Mouse (Mus musculus): ENCODE results near the gene Ptpra. TPM values are rescaled to one million over a fixed set of nuclear protein-coding genes. Genes with fewer than 3 reads are reported as not detected.
A peak's percentile ranks its signal among the peaks of the same experiment; 100 is the strongest.

Ptpra gene
- polyA plus RNA-seq, 1 experiment from 2014 or later: 28.2 TPM

DNA sequence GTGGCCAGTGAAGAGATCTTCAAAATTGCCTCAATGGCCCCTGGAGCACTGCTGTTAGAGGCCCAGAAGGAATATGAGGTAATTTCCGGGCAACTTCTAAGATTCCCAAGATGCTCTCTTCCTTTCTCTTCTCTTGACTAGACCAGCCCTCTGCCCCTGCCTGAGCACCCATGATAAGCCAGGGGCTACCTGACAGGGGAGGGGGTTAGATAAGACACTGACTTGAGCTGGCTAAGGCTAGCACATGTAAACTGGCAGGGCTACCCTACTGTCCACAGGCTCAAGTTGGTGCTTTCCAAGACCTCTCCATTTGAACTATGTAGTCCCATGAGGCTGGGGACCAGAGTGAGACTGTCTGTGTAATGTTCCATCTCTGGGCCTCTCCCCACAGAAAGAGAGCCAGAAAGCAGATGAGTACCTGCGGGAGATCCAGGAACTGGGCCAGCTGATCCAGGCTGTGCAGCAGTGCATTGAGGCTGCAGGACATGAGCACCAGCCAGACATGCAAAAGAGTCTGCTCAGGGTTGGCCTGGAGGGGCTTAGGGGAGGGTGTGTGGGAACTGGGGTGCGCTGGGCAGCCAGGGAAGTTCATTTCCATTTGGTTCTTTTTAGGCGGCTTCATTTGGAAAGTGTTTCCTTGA, 10.1 kb upstream of the Ptpra start:
- H3K9me3 ChIP-seq (ENCODE audit: control insufficient read depth): no peaks in the 10 kb centered on the region
- TF ChIP-seq CTCF (IDR thresholded peaks at IDR 0.05; ENCODE audit: low read depth): no peak
- 96% methylated on average over 4 of the region's 4 CpGs for WGBS
- ATAC-seq: no peak
- peaks cover 66% of the 10 kb centered on the region for H3K36me3 ChIP-seq (ENCODE audit: control insufficient read depth, insufficient read depth)
- no peaks in the 10 kb centered on the region for H3K4me1 ChIP-seq (replicated peaks; ENCODE audit: control insufficient read depth, insufficient read depth, low read length)
- H3K27ac ChIP-seq (ENCODE audit: low read depth, low read length): no peak overlapping the region
- no peak overlapping the region for H3K4me3 ChIP-seq (ENCODE audit: low read depth, low read length)
- no peaks in the 10 kb centered on the region for H3K27me3 ChIP-seq (replicated peaks; ENCODE audit: control insufficient read depth, insufficient read depth, low read length)
- no peak overlapping the region for H3K9ac ChIP-seq (ENCODE audit: low read depth, low read length)
- H3K4me2 ChIP-seq (replicated peaks; ENCODE audit: low read depth): no peak overlapping the region

DNA sequence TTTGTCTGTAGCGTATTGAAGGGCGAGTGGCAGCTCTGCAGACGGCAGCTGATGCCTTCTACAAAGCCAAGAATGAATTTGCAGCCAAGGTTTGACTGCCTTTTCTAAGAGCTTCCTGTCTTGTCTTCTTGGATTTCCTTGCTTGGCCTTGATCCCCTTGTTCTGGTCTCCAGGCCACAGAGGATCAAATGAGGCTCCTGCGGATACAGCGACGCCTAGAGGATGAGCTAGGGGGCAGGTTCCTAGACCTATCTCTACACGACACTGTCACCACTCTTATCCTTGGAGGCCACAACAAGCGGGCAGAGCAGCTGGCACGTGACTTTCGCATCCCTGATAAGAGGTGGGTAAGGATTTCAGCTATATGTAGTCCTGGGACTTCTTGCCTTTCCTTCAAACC, 7.9 kb upstream of the Ptpra start:
- WGBS: 85% methylated on average over 10 of the region's 10 CpGs
- no peak for ATAC-seq
- H3K9me3 ChIP-seq (ENCODE audit: control insufficient read depth): no peaks in the 10 kb centered on the region
- H3K9ac ChIP-seq (ENCODE audit: low read depth, low read length): no peak overlapping the region
- H3K4me2 ChIP-seq (replicated peaks; ENCODE audit: low read depth): no peak overlapping the region
- H3K27me3 ChIP-seq (replicated peaks; ENCODE audit: control insufficient read depth, insufficient read depth, low read length): no peaks in the 10 kb centered on the region
- no peak overlapping the region for H3K4me3 ChIP-seq (ENCODE audit: low read depth, low read length)
- peaks cover 66% of the 10 kb centered on the region for H3K36me3 ChIP-seq (ENCODE audit: control insufficient read depth, insufficient read depth)
- no peak overlapping the region for H3K27ac ChIP-seq (ENCODE audit: low read depth, low read length)
- TF ChIP-seq CTCF (IDR thresholded peaks at IDR 0.05; ENCODE audit: low read depth): no peak
- no peaks in the 10 kb centered on the region for H3K4me1 ChIP-seq (replicated peaks; ENCODE audit: control insufficient read depth, insufficient read depth, low read length)

DNA sequence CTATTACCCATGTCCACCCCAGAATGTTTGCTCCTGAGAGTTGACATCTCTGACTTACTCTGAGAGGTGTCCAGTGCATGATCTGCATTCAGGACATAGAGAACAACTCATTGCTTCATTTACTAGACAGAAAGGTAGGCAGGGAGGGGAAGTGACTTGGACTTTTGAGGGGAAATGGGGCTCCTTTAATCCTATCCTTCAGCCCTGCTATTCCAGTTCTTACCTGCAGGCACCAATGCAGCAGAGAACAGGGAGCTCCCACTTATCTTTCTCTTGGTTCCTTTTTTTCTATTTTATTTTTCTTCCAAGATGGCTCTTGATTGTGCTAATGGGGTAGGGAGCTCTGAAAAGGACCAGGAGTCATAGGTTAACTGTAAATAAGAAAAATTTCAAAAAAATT, 1.6 kb upstream of the Ptpra start:
- Histone ChIP-seq H3K4me2 (replicated peaks; ENCODE audit: low read depth) (no peak overlapping the region), H3K4me3 (ENCODE audit: low read depth, low read length) (no peak overlapping the region), H3K9ac (ENCODE audit: low read depth, low read length) (no peak overlapping the region), H3K4me1 (replicated peaks; ENCODE audit: control insufficient read depth, insufficient read depth, low read length) (peaks cover 2% of the 10 kb centered on the region), H3K9me3 (ENCODE audit: control insufficient read depth) (no peaks in the 10 kb centered on the region), H3K27me3 (replicated peaks; ENCODE audit: control insufficient read depth, insufficient read depth, low read length) (no peaks in the 10 kb centered on the region), H3K27ac (ENCODE audit: low read depth, low read length) (no peak overlapping the region), H3K36me3 (ENCODE audit: control insufficient read depth, insufficient read depth) (peaks cover 5% of the 10 kb centered on the region; the same call in 1 of the 2 replicates)
- ATAC-seq: no peak
- 0 out of 2 replicates have a peak, but pooled peaks have one; percentile 20 for TF ChIP-seq CTCF (IDR thresholded peaks at IDR 0.05; ENCODE audit: low read depth)

DNA sequence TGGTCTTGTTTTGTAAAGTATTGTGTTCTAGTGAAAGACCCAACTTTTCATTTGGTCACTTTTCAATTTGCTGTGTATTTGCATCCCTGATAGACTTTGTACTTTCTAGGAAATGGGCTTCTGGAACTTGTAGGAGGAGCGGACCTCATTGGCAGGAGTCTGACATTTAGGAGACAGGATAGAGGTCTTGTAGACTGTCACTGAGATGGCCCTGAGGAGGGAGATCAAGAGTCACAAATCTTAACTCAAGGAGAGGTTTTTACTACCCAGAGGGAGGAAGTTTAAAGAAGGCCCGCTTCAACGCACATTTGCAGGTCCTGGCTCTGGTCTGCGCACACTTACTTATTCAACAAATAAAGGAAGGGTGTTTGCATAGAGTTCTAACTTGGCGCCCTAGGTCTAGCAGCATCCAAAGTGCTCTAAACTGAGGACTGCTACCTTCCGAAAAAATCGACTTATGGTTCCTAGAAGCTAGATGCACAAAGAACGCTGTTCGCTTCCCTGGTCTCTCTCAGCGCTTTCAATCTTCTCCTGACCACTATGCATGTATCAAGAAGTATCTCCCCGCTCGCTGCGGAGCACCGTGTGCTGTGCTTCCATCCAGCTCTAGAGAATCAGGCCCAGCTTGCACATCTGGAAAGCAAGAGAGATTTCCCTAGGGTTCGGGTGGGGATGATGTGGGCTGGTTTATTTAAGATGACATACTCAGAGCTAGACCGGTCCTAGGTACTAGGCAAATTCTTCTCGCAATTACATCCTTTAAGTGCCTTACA, 871 bp upstream of the Ptpra start:
- H3K4me1 ChIP-seq (replicated peaks; ENCODE audit: control insufficient read depth, insufficient read depth, low read length): peaks cover 2% of the 10 kb centered on the region
- no peaks in the 10 kb centered on the region for H3K9me3 ChIP-seq (ENCODE audit: control insufficient read depth)
- H3K9ac ChIP-seq (ENCODE audit: low read depth, low read length): peak overlapping the region; percentile 82; the same call in 1 of the 2 replicates
- no peaks in the 10 kb centered on the region for H3K36me3 ChIP-seq (ENCODE audit: control insufficient read depth, insufficient read depth)
- WGBS: 7% methylated on average over 17 of the region's 17 CpGs
- H3K4me2 ChIP-seq (replicated peaks; ENCODE audit: low read depth): peak overlapping the region; percentile 90
- no peak for ATAC-seq
- H3K27ac ChIP-seq (ENCODE audit: low read depth, low read length): no peak overlapping the region
- H3K27me3 ChIP-seq (replicated peaks; ENCODE audit: control insufficient read depth, insufficient read depth, low read length): no peaks in the 10 kb centered on the region
- H3K4me3 ChIP-seq (ENCODE audit: low read depth, low read length): peak overlapping the region; percentile 80
- 0 out of 2 replicates have a peak, but pooled peaks have one; percentile 6 for TF ChIP-seq CTCF (IDR thresholded peaks at IDR 0.05; ENCODE audit: low read depth)

DNA sequence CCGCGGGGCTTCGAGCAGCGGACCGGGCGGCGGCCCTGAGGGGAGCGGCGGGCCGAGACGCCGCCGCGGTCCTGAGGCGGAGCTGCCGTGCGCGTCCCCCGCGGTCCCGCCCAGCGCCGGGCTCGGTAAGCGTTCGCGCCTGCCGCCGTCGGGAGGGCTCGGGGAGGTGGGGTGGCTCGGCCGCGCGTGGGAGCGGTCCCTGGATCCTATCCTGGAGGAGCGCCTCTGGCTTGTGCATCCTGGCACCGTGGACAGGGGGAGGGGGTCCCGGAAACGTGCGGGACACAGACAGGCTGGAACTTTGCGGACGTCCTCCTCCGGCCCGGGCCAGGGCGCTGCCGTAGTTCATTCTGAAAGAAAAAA, 337 bp downstream of the Ptpra start:
- H3K4me2 ChIP-seq (replicated peaks; ENCODE audit: low read depth): peak overlapping the region; percentile 90
- no peaks in the 10 kb centered on the region for H3K36me3 ChIP-seq (ENCODE audit: control insufficient read depth, insufficient read depth)
- peak overlapping the region; percentile 80 for H3K4me3 ChIP-seq (ENCODE audit: low read depth, low read length)
- peak overlapping the region; percentile 75 for H3K27ac ChIP-seq (ENCODE audit: low read depth, low read length)
- peak; percentile 88 for ATAC-seq
- H3K27me3 ChIP-seq (replicated peaks; ENCODE audit: control insufficient read depth, insufficient read depth, low read length): no peaks in the 10 kb centered on the region
- no peak for TF ChIP-seq CTCF (IDR thresholded peaks at IDR 0.05; ENCODE audit: low read depth)
- peak overlapping the region; percentile 82 for H3K9ac ChIP-seq (ENCODE audit: low read depth, low read length)
- H3K4me1 ChIP-seq (replicated peaks; ENCODE audit: control insufficient read depth, insufficient read depth, low read length): peaks cover 2% of the 10 kb centered on the region
- WGBS: under 1% methylated on average over 36 of the region's 47 CpGs
- H3K9me3 ChIP-seq (ENCODE audit: control insufficient read depth): no peaks in the 10 kb centered on the region

DNA sequence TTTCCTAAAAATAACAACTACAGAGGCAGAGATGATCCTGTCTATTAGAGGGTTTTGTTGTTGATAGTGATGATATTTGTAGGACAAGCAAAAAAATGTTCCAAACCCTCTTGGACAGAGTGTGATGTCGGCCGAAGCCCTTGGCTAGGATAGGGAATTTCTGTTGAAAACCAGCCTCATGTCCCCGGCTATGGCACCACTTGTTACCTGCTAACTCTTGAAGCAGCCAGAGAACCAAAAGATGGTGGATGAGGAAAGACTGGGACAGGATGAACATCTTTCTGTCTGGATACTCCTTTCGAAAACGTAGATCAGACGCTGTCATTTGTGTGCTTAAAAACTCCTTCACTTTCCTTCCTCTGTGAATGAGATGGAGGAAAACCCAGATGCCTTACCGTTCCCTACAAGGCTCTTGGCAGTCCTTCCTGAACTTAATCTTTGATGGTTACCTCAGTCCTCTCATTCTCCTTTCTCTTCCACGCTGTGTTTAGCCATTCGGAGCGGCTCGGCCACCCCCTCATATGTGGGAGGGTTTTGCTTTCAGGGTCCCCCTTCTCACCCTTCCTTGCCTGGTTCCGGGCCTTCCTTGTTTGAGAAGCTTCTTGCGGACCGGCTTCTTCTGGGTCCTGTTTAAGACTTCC, 1.1 kb downstream of the Ptpra start:
- peak overlapping the region; percentile 90 for H3K4me2 ChIP-seq (replicated peaks; ENCODE audit: low read depth)
- WGBS: 70% methylated on average over 14 of the region's 14 CpGs
- H3K27me3 ChIP-seq (replicated peaks; ENCODE audit: control insufficient read depth, insufficient read depth, low read length): no peaks in the 10 kb centered on the region
- peaks cover 2% of the 10 kb centered on the region for H3K4me1 ChIP-seq (replicated peaks; ENCODE audit: control insufficient read depth, insufficient read depth, low read length)
- no peak overlapping the region for H3K27ac ChIP-seq (ENCODE audit: low read depth, low read length)
- no peaks in the 10 kb centered on the region for H3K9me3 ChIP-seq (ENCODE audit: control insufficient read depth)
- H3K9ac ChIP-seq (ENCODE audit: low read depth, low read length): 0 out of 2 replicates have a peak overlapping the region, but pooled peaks have one; percentile 22
- no peak for ATAC-seq
- no peaks in the 10 kb centered on the region for H3K36me3 ChIP-seq (ENCODE audit: control insufficient read depth, insufficient read depth)
- TF ChIP-seq CTCF (IDR thresholded peaks at IDR 0.05; ENCODE audit: low read depth): no peak
- peak overlapping the region; percentile 80 for H3K4me3 ChIP-seq (ENCODE audit: low read depth, low read length)
